Mouse (Mus musculus): Measurements from ENCODE around the gene Ncan.

GRCm38 (mm10) chr8:70166504-70167110 is 45.9 kb upstream of the Ncan start:
- TF ChIP-seq CTCF (conservative IDR thresholded peaks at IDR 0.05; ENCODE audit: low read length) = peak; percentile 75
- TF ChIP-seq NANOG (IDR thresholded peaks at IDR 0.05; ENCODE audit: borderline replicate concordance, low read length) = no peak
- no peak for TF ChIP-seq POU5F1 (IDR thresholded peaks at IDR 0.05; ENCODE audit: borderline replicate concordance, low read length)

Measured in E14TG2a.4 (cell line).